Mouse (Mus musculus): Measurements from ENCODE around the gene Tubal3. TPM values are rescaled to one million over a fixed set of nuclear protein-coding genes. Genes with fewer than 3 reads are reported as not detected.
A peak's percentile ranks its signal among the peaks of the same experiment; 100 is the strongest.

Gene Tubal3
- not detected in 2 replicates for polyA plus RNA-seq (2015; fragmentation: Nextera tagmentation; extraction: Ambion mirVana)

GRCm38 (mm10) chr13:3917571-3918311, at the start of gene Tubal3, which contains the start of gene Net1:
Gene Tubal3 (plus strand): TSS chr13:3918274.
Gene Net1 (minus strand): TSS chr13:3918220.
- Histone ChIP-seq H3K4me1 (peaks cover 9% of the 10 kb centered on the region), H3K4me2 (replicated peaks) (peak within 1 kb of the TSS; percentile 79), H3K9ac (peak within 1 kb of the TSS; percentile 88), H3K36me3 (peaks cover 16% of the 10 kb centered on the region), H3K27me3 (no peaks in the 10 kb centered on the region), H3K9me3 (0 out of 2 replicates have a peak, but pooled peaks cover 6% of the 10 kb centered on the region), H3K4me3 (peak within 1 kb of the TSS; percentile 90), H3K27ac (no peak within 1 kb of the TSS)
- peak; percentile 98 for ATAC-seq (ENCODE audit: low FRiP score, low read depth)
- under 1% methylated on average over 52 of the region's 52 CpGs for WGBS

GRCm38 (mm10) chr13:3869901-3870300, 48.2 kb upstream of the Tubal3 start:
- ATAC-seq (ENCODE audit: low FRiP score, low read depth), result no peak
- no peak overlapping the region for H3K4me3 ChIP-seq
- no peaks in the 10 kb centered on the region for H3K4me1 ChIP-seq
- no peaks in the 10 kb centered on the region for H3K9me3 ChIP-seq
- H3K27ac ChIP-seq, result no peak overlapping the region
- H3K9ac ChIP-seq, result no peak overlapping the region
- no peak overlapping the region for H3K4me2 ChIP-seq (replicated peaks)
- H3K36me3 ChIP-seq, result no peaks in the 10 kb centered on the region
- no peaks in the 10 kb centered on the region for H3K27me3 ChIP-seq

- Histone ChIP-seq H3K9me3 (no peaks in the 10 kb centered on the region), H3K4me2 (replicated peaks) (no peak overlapping the region), H3K4me1 (no peaks in the 10 kb centered on the region), H3K36me3 (no peaks in the 10 kb centered on the region), H3K27me3 (no peaks in the 10 kb centered on the region), H3K4me3 (no peak overlapping the region), H3K9ac (no peak overlapping the region), H3K27ac (no peak overlapping the region)
- 90% methylated on average over 4 of the region's 4 CpGs for WGBS
- no peak for ATAC-seq (ENCODE audit: low FRiP score, low read depth)
Observed at GRCm38 (mm10) chr13:3872832-3873231, 45.2 kb upstream of the Tubal3 start.

- Histone ChIP-seq H3K27me3 (no peaks in the 10 kb centered on the region), H3K4me3 (no peak overlapping the region), H3K36me3 (peaks cover 13% of the 10 kb centered on the region), H3K9me3 (no peaks in the 10 kb centered on the region), H3K4me1 (no peaks in the 10 kb centered on the region), H3K27ac (no peak overlapping the region), H3K4me2 (replicated peaks) (no peak overlapping the region), H3K9ac (no peak overlapping the region)
- ATAC-seq (ENCODE audit: low FRiP score, low read depth), result no peak
- 76% methylated on average over 6 of the region's 6 CpGs for WGBS
Observed at GRCm38 (mm10) chr13:3876448-3876847, 41.6 kb upstream of the Tubal3 start.

- peak; percentile 57; the same call in 1 of the 2 replicates for ATAC-seq (ENCODE audit: low FRiP score, low read depth)
- no peak overlapping the region for H3K27ac ChIP-seq
- no peak overlapping the region for H3K9ac ChIP-seq
- 76% methylated on average over 6 of the region's 6 CpGs for whole genome bisulfite sequencing
- H3K4me1 ChIP-seq, result no peaks in the 10 kb centered on the region
- H3K9me3 ChIP-seq, result no peaks in the 10 kb centered on the region
- peaks cover 21% of the 10 kb centered on the region for H3K36me3 ChIP-seq
- H3K4me3 ChIP-seq, result no peak overlapping the region
- H3K27me3 ChIP-seq, result no peaks in the 10 kb centered on the region
- H3K4me2 ChIP-seq (replicated peaks), result no peak overlapping the region
Observed at GRCm38 (mm10) chr13:3877185-3877584, 40.9 kb upstream of the Tubal3 start.

GRCm38 (mm10) chr13:3877679-3878220, 40.3 kb upstream of the Tubal3 start:
- Histone ChIP-seq H3K27me3 (no peaks in the 10 kb centered on the region), H3K4me1 (no peaks in the 10 kb centered on the region), H3K4me3 (no peak overlapping the region), H3K36me3 (peaks cover 26% of the 10 kb centered on the region), H3K9ac (no peak overlapping the region), H3K4me2 (replicated peaks) (no peak overlapping the region), H3K27ac (no peak overlapping the region), H3K9me3 (no peaks in the 10 kb centered on the region)
- no peak for ATAC-seq (ENCODE audit: low FRiP score, low read depth)
- WGBS, result 52% methylated on average over 4 of the region's 4 CpGs

GRCm38 (mm10) chr13:3886663-3887062, 31.4 kb upstream of the Tubal3 start:
- peaks cover 76% of the 10 kb centered on the region for H3K36me3 ChIP-seq
- no peaks in the 10 kb centered on the region for H3K9me3 ChIP-seq
- no peak overlapping the region for H3K9ac ChIP-seq
- no peak for ATAC-seq (ENCODE audit: low FRiP score, low read depth)
- 92% methylated on average over 7 of the region's 7 CpGs for WGBS
- H3K4me1 ChIP-seq, result peaks cover 18% of the 10 kb centered on the region
- no peak overlapping the region for H3K27ac ChIP-seq
- no peak overlapping the region for H3K4me3 ChIP-seq
- no peaks in the 10 kb centered on the region for H3K27me3 ChIP-seq
- H3K4me2 ChIP-seq (replicated peaks), result no peak overlapping the region

- H3K27ac ChIP-seq, result no peak overlapping the region
- 92% methylated on average over 3 of the region's 3 CpGs for WGBS
- no peak for ATAC-seq (ENCODE audit: low FRiP score, low read depth)
- peak overlapping the region; percentile 30; the same call in 1 of the 2 replicates for H3K4me3 ChIP-seq
- no peaks in the 10 kb centered on the region for H3K27me3 ChIP-seq
- H3K4me2 ChIP-seq (replicated peaks), result peak overlapping the region; percentile 74; the same call in 1 of the 2 replicates
- no peaks in the 10 kb centered on the region for H3K9me3 ChIP-seq
- peaks cover 52% of the 10 kb centered on the region for H3K36me3 ChIP-seq
- peaks cover 25% of the 10 kb centered on the region for H3K4me1 ChIP-seq
- no peak overlapping the region for H3K9ac ChIP-seq
Observed at GRCm38 (mm10) chr13:3889111-3889510, 29.0 kb upstream of the Tubal3 start.

- Histone ChIP-seq H3K4me3 (peak overlapping the region; percentile 30), H3K4me1 (peaks cover 32% of the 10 kb centered on the region), H3K27ac (peak overlapping the region; percentile 61), H3K9ac (peak overlapping the region; percentile 54), H3K9me3 (no peaks in the 10 kb centered on the region), H3K36me3 (peaks cover 43% of the 10 kb centered on the region), H3K27me3 (no peaks in the 10 kb centered on the region), H3K4me2 (replicated peaks) (peak overlapping the region; percentile 74)
- 0 out of 2 replicates have a peak, but pooled peaks have one; percentile 21 for ATAC-seq (ENCODE audit: low FRiP score, low read depth)
- WGBS, result 27% methylated on average over 8 of the region's 8 CpGs
Observed at GRCm38 (mm10) chr13:3890061-3890460, 28.0 kb upstream of the Tubal3 start.

- H3K4me2 ChIP-seq (replicated peaks), result peak overlapping the region; percentile 74
- H3K4me1 ChIP-seq, result peaks cover 32% of the 10 kb centered on the region
- peak overlapping the region; percentile 66 for H3K4me3 ChIP-seq
- 21% methylated on average over 8 of the region's 8 CpGs for WGBS
- ATAC-seq (ENCODE audit: low FRiP score, low read depth), result no peak
- H3K9me3 ChIP-seq, result no peaks in the 10 kb centered on the region
- peak overlapping the region; percentile 82 for H3K9ac ChIP-seq
- peaks cover 30% of the 10 kb centered on the region for H3K36me3 ChIP-seq
- no peaks in the 10 kb centered on the region for H3K27me3 ChIP-seq
- H3K27ac ChIP-seq, result peak overlapping the region; percentile 44; the same call in 1 of the 2 replicates
Observed at GRCm38 (mm10) chr13:3891479-3892087, 26.5 kb upstream of the Tubal3 start.

GRCm38 (mm10) chr13:3892601-3893000, 25.5 kb upstream of the Tubal3 start:
- H3K9ac ChIP-seq, result peak overlapping the region; percentile 82
- peak overlapping the region; percentile 74 for H3K4me2 ChIP-seq (replicated peaks)
- no peaks in the 10 kb centered on the region for H3K9me3 ChIP-seq
- ATAC-seq (ENCODE audit: low FRiP score, low read depth), result no peak
- 11% methylated on average over 7 of the region's 7 CpGs for WGBS
- peaks cover 32% of the 10 kb centered on the region for H3K4me1 ChIP-seq
- H3K27me3 ChIP-seq, result no peaks in the 10 kb centered on the region
- peaks cover 20% of the 10 kb centered on the region for H3K36me3 ChIP-seq
- peak overlapping the region; percentile 44; the same call in 1 of the 2 replicates for H3K27ac ChIP-seq
- H3K4me3 ChIP-seq, result peak overlapping the region; percentile 66

- Histone ChIP-seq H3K4me2 (replicated peaks) (peak overlapping the region; percentile 74), H3K36me3 (peaks cover 14% of the 10 kb centered on the region), H3K4me3 (peak overlapping the region; percentile 66), H3K4me1 (peaks cover 32% of the 10 kb centered on the region), H3K9me3 (no peaks in the 10 kb centered on the region), H3K27ac (peak overlapping the region; percentile 87), H3K9ac (peak overlapping the region; percentile 82), H3K27me3 (no peaks in the 10 kb centered on the region)
- under 1% methylated on average over 35 of the region's 35 CpGs for WGBS
- peak; percentile 98 for ATAC-seq (ENCODE audit: low FRiP score, low read depth)
Observed at GRCm38 (mm10) chr13:3893126-3893734, 24.8 kb upstream of the Tubal3 start.
